ENCODE assay signal across 9 mouse cellular contexts in genomic region chr10:9899816-9900215, GRCm38 (mm10). TPM values are rescaled to one million over a fixed set of nuclear protein-coding genes. Genes with fewer than 3 reads are reported as not detected.
DNase-seq lines count a peak whose midpoint lies in the region; ATAC-seq and TF ChIP-seq lines count a peak whose summit lies in the region.
"Had no signal": no experiment of that assay in that cellular context is flagged by ENCODE, and none has a peak within 500 bp of the region (broad histone marks: within the 10 kb centered on the region; RNA-seq: fewer than 3 reads in every experiment).

No protein-coding gene starts in this region.

- H3K4me1 ChIP-seq in cerebellum, adult 2 months (ENCODE audit: control insufficient read depth, insufficient read depth, low read length) = peaks cover 5% of the 10 kb centered on the region
- H3K4me1 ChIP-seq in thymus, adult 2 months (replicated peaks; ENCODE audit: control insufficient read depth, insufficient read depth, low read length) = peaks cover 3% of the 10 kb centered on the region
- H3K4me1 ChIP-seq in forebrain, embryonic 15.5 days = peaks cover 29% of the 10 kb centered on the region
- H3K4me1 ChIP-seq in limb, embryonic 13.5 days = peaks cover 15% of the 10 kb centered on the region

- H3K4me3 ChIP-seq in cerebellum, adult 2 months (replicated peaks; ENCODE audit: insufficient read depth, low read depth, low read length) = peak overlapping the region; percentile 87
- no peak overlapping the region for H3K4me3 ChIP-seq in thymus, adult 2 months (ENCODE audit: control insufficient read depth, insufficient read depth, low read length)
- peak overlapping the region; percentile 73 for H3K4me3 ChIP-seq in forebrain, embryonic 15.5 days
- H3K4me3 ChIP-seq in limb, embryonic 13.5 days = peak overlapping the region; percentile 76

- no peak for TF ChIP-seq CTCF in cerebellum, adult 2 months (IDR thresholded peaks at IDR 0.05; ENCODE audit: borderline replicate concordance, insufficient read depth, low read depth, low read length)
- no peak for TF ChIP-seq CTCF in thymus, adult 2 months (IDR thresholded peaks at IDR 0.05; ENCODE audit: borderline replicate concordance, control insufficient read depth, extremely low read depth, insufficient read depth, low read length, poor library complexity)

- no peak for ATAC-seq in cerebellum, adult (ENCODE audit: insufficient number of reproducible peaks, low FRiP score, low TSS enrichment)
- no peak for ATAC-seq in forebrain, embryonic 15.5 days (replicated peaks)
- no peak for ATAC-seq in limb, embryonic 13.5 days (ENCODE audit: low FRiP score, low read depth)

- H3K9ac ChIP-seq in forebrain, embryonic 15.5 days (replicated peaks) = peak overlapping the region; percentile 86
- H3K9ac ChIP-seq in limb, embryonic 13.5 days = peak overlapping the region; percentile 96

- peak; percentile 33 to 37 for DNase-seq in cerebellum, adult 2 months
- peak; percentile 34 for DNase-seq in thymus, postnatal 0 days (ENCODE audit: low spot score)
- no peak for DNase-seq in thymus, adult 2 months
- DNase-seq in neural tube, embryonic 10.5 days (ENCODE audit: extremely low spot score, low spot score) = peak; percentile 15
- no peak for DNase-seq in urinary bladder, postnatal 10 days (ENCODE audit: low spot score)

- 3% methylated on average over 15 of the region's 15 CpGs for WGBS in cerebellum, adult 2 months
- WGBS in thymus, adult 2 months = 10% methylated on average over 15 of the region's 15 CpGs
- 1% methylated on average over 15 of the region's 15 CpGs for WGBS in forebrain, embryonic 15.5 days
- WGBS in limb, embryonic 13.5 days = 1% methylated on average over 15 of the region's 15 CpGs

- no peak overlapping the region for H3K27ac ChIP-seq in cerebellum, adult 2 months (ENCODE audit: insufficient read depth, low read length)
- H3K27ac ChIP-seq in thymus, adult 2 months (ENCODE audit: control insufficient read depth, insufficient read depth, low read length) = no peak overlapping the region
- H3K27ac ChIP-seq in forebrain, embryonic 15.5 days (replicated peaks) = 0 out of 2 replicates have a peak overlapping the region, but pooled peaks have one; percentile 93
- H3K27ac ChIP-seq in limb, embryonic 13.5 days = no peak overlapping the region

- no peaks in the 10 kb centered on the region for H3K27me3 ChIP-seq in cerebellum, adult 2 months (ENCODE audit: control insufficient read depth, insufficient read depth, low read length)
- H3K27me3 ChIP-seq in thymus, adult 2 months (ENCODE audit: control insufficient read depth, insufficient read depth, low read length) = no peaks in the 10 kb centered on the region
- no peaks in the 10 kb centered on the region for H3K27me3 ChIP-seq in forebrain, embryonic 15.5 days
- H3K27me3 ChIP-seq in limb, embryonic 13.5 days = no peaks in the 10 kb centered on the region
- H3K27me3 ChIP-seq: Patski had no signal

- H3K36me3 ChIP-seq in thymus, adult 2 months (ENCODE audit: control insufficient read depth, insufficient read depth, low read length) = no peaks in the 10 kb centered on the region
- no peaks in the 10 kb centered on the region for H3K36me3 ChIP-seq in forebrain, embryonic 15.5 days
- H3K36me3 ChIP-seq in limb, embryonic 13.5 days = peaks cover 5% of the 10 kb centered on the region; the same call in 1 of the 2 replicates

- no peaks in the 10 kb centered on the region for H3K9me3 ChIP-seq in forebrain, embryonic 15.5 days
- H3K9me3 ChIP-seq in limb, embryonic 13.5 days = no peaks in the 10 kb centered on the region

- no peak for TF ChIP-seq POLR2A in cerebellum, adult 2 months (IDR thresholded peaks at IDR 0.05; ENCODE audit: borderline replicate concordance, insufficient read depth, low read length)
- no peak for TF ChIP-seq POLR2A in thymus, adult 2 months (IDR thresholded peaks at IDR 0.05; ENCODE audit: control insufficient read depth, extremely low read depth, insufficient read depth, low read length, poor library complexity)

- peak overlapping the region; percentile 93 for H3K4me2 ChIP-seq in forebrain, embryonic 15.5 days (replicated peaks)
- peak overlapping the region; percentile 96 for H3K4me2 ChIP-seq in limb, embryonic 13.5 days (replicated peaks)

RNA-seq across cellular contexts. Expression of gene Stxbp5, which starts 1.1 kb away (rescaled TPM):
- polyA plus RNA-seq in cerebellum, adult 2 months (2012; rRNA removed) = 30.9 and 32.7 TPM in 2 replicates
- 6.6 and 6.8 TPM in 2 replicates for polyA plus RNA-seq in thymus, postnatal 0 days (2015; fragmentation: Nextera tagmentation; extraction: Ambion mirVana)
- polyA plus RNA-seq in thymus, adult 2 months (2012; rRNA removed) = 22.6 and 23.9 TPM in 2 replicates
- polyA plus RNA-seq in forebrain, embryonic 15.5 days (2015; fragmentation: Nextera tagmentation; extraction: Ambion mirVana) = 7.0 and 7.8 TPM in 2 replicates
- polyA plus RNA-seq in limb, embryonic 13.5 days (2015; fragmentation: Nextera tagmentation; extraction: Ambion mirVana) = 5.0 and 5.6 TPM in 2 replicates

Comparison
In these comparisons a context has a peak if more than half of its experiments do, and no peak if none do; other contexts are left out.
1. DNase-seq: peak in cerebellum, adult 2 months (2 of 2), thymus, postnatal 0 days (single experiment) and neural tube, embryonic 10.5 days (single experiment); none in thymus, adult 2 months (single experiment) and urinary bladder, postnatal 10 days (single experiment).